Mouse (Mus musculus) spleen, embryonic (tissue): ENCODE results near the gene Tomm5.
"Not testable (repeated sequence)": the region's sequence is repeated elsewhere in the genome, so short reads cannot be mapped to it uniquely, and the experiment has no call there.

ENCODE experiments used
- CTCF ChIA-PET: fragments of 350-600 bp; sonication (Branson Sonifier 250); formaldehyde crosslinking; loops from one replicate; lab custom pipeline; 2022; lab: Charles Lee

Gene Tomm5

DNA sequence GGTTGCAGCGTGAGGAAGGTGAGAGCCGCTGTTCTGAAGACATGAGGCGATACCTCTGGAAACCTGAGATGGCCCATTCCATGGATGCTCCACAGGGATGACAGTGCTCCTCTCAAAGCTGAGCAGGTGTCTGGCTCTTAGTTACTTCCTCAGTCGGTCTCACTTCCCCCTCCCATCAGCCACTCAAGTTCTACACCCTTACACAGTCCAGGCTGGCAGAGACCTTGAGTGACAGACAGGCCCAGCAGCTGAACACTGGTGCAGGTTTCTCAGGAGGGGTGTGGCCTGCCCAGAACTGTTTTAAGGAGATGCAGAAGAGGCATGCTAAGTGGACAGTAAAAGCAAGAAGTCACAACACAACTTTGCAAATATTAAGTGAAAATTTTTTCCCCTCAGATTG is 40.2 kb downstream of the Tomm5 start:
- CTCF ChIA-PET: no interaction called here

GRCm38 (mm10) chr4:45066036-45066730 is 41.7 kb downstream of the Tomm5 start:
- CTCF ChIA-PET: no interaction called here

GRCm38 (mm10) chr4:45064577-45064976 is 43.3 kb downstream of the Tomm5 start:
- CTCF ChIA-PET: interaction anchor here (0.6 kb wide), 1 partner anchor 431 kb away, joined by 10 read pairs; no protein-coding TSS in a partner anchor

DNA sequence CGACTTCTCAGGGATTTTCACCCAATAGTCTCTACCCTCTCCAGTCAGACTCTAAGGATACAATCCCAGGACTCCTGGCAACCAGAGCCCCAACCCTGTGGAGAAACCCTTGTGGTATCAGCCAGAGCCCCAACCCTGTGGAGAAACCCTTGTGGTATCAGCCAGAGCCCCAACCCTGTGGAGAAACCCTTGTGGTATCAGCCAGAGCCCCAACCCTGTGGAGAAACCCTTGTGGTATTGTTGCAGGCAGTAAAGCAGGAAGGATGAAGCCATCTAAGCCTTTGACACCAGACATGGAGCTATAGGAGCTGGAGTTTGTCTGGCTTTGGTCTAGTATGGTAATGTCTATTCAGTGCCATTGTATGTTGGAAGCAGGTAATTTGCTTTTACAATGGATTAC is 44.1 kb downstream of the Tomm5 start:
- CTCF ChIA-PET: not testable (repeated sequence)

GRCm38 (mm10) chr4:45055451-45055850 is 52.5 kb downstream of the Tomm5 start:
- CTCF ChIA-PET: no interaction called here
